Mouse (Mus musculus) intestine, postnatal 0 days (tissue): Measurements from ENCODE around the gene Nhsl1. TPM values are rescaled to one million over a fixed set of nuclear protein-coding genes. Genes with fewer than 3 reads are reported as not detected.

ENCODE experiments used
- ATAC-seq: fragments of 200-750 bp; cut with Nextera tagmentation; 2 replicates; pipeline ENCODE4 v1.8.0; 2017; ENCODE audit warnings: mild to moderate bottlenecking, moderate TSS enrichment, moderate library complexity
- H3K27ac ChIP-seq: fragments of 300-500 bp; sonication (generic); 2 replicates; pipeline ENCODE4 v1.5.1; 2014; ENCODE audit warnings: mild to moderate bottlenecking, low read depth, low read length, moderate library complexity
- H3K27me3 ChIP-seq: fragments of 300-500 bp; sonication (generic); replicated peaks from 2 replicates; pipeline ENCODE4 v1.6.1; 2014; ENCODE audit warnings: low read length, mixed read lengths; ENCODE audit not compliant: control insufficient read depth, insufficient read depth
- H3K36me3 ChIP-seq: fragments of 300-500 bp; sonication (generic); 2 replicates; pipeline ENCODE4 v1.6.1; 2014; ENCODE audit warnings: mild to moderate bottlenecking, moderate library complexity; ENCODE audit not compliant: control insufficient read depth, insufficient read depth
- H3K4me1 ChIP-seq: fragments of 300-500 bp; sonication (generic); replicated peaks from 2 replicates; pipeline ENCODE4 v1.6.1; 2014; ENCODE audit warnings: antibody characterized with exemption, low read length, mixed read lengths; ENCODE audit not compliant: control insufficient read depth, insufficient read depth
- H3K4me2 ChIP-seq: fragments of 300-500 bp; sonication (generic); replicated peaks from 2 replicates; pipeline ENCODE4 v1.6.1; 2014; ENCODE audit warnings: low read depth, mild to moderate bottlenecking, moderate library complexity
- H3K4me3 ChIP-seq: fragments of 300-500 bp; sonication (generic); 2 replicates; pipeline ENCODE4 v1.5.1; 2014; ENCODE audit warnings: low read depth, low read length
- H3K9ac ChIP-seq: fragments of 300-500 bp; sonication (generic); 2 replicates; pipeline ENCODE4 v1.6.1; 2014; ENCODE audit warnings: mild to moderate bottlenecking, low read depth, low read length
- H3K9me3 ChIP-seq: fragments of 300-500 bp; sonication (generic); 2 replicates; pipeline ENCODE4 v1.6.1; 2016; ENCODE audit warnings: mixed run types; ENCODE audit not compliant: control insufficient read depth
- CTCF ChIP-seq: sonication (generic); IDR thresholded peaks from 2 replicates; pipeline ENCODE4 v1.5.1; 2016; ENCODE audit warnings: low read depth, mild to moderate bottlenecking, control low read depth, antibody characterized with exemption, moderate library complexity
- WGBS: fragments of 180-500 bp; shearing (Covaris S2); extraction: QIAGEN DNeasy Blood & Tissue Kit; methylation state at CpG from one replicate; pipeline ENCODE4 v1.1.7; 2014; 5-methylcytosine and 5-hydroxymethylcytosine counted together
- polyA plus RNA-seq: library from polyadenylated mRNA; unstranded; fragments of >200 nt; fragmentation: Nextera tagmentation; extraction: Ambion mirVana; gene quantifications from 2 replicates; pipeline ENCODE4 v1.2.1, GENCODE M21; 2015

The Nhsl1 gene
- polyA plus RNA-seq, 1 experiment from 2014 or later: 12.5 TPM

DNA sequence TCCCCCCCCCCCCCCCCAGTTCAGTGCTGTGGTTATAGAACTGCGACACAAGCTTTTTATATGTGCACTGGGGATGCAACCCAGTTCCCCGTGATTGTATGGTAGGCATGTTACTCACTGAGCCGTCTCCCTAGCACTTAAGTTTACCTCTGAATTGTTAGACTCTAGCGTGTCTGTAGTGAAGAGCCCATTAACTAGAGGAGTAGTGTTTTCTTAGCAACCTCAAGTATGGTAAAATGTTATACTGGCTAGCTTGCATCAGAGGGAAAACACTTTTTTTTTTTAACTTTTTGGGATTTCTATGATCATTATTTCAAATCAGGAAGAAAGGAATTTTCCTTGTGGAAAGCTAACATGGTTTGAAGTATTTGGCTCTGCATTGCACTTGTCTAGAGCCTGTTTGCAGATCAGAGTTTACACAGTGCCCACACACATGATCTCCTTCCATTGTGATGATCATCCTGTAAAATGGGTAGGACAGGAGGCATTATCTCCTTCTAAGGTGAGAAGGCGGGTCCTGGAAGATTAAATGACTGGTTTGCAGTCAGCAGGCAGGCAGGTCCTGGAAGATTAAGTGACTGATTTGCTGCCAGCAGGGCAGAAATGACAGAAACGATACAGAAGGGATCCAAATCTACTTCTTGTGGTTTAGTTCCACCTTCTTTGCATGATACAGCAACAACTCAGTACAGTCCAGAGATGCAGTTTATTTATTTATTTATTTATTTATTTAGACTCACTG lies 101.6 kb downstream of the Nhsl1 start:
- 84% methylated on average over 6 of the region's 6 CpGs for WGBS
- Histone ChIP-seq H3K27ac (no peak overlapping the region), H3K9ac (no peak overlapping the region), H3K4me2 (no peak overlapping the region), H3K27me3 (no peaks in the 10 kb centered on the region), H3K36me3 (no peaks in the 10 kb centered on the region), H3K9me3 (no peaks in the 10 kb centered on the region), H3K4me1 (no peaks in the 10 kb centered on the region), H3K4me3 (no peak overlapping the region)
- no peak for TF ChIP-seq CTCF
- no peak for ATAC-seq

- H3K9me3 ChIP-seq: no peaks in the 10 kb centered on the region
- WGBS: 69% methylated on average over 3 of the region's 3 CpGs
Observed at GRCm38 (mm10) chr10:18422968-18423367, 104.2 kb downstream of the Nhsl1 start.

DNA sequence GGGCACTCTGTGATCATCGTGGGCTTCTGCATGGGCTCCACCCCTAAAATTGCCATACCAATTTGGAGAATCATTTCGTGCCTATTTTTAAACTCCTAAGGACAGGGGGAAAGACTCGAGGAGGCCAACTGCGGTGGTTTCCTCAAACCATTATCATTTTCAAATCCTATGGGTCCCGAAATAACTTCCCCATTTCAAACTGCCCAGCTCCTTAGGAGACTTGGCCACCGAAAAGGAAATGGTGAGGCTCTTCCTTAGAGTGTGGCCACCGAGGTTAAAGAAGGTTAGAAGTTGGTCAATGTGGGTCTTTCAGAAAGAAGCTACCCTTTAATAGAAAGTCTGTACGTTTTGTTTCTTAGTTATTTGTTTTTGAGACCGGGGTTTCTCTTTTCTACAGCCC lies 104.8 kb downstream of the Nhsl1 start:
- no peak overlapping the region for H3K4me2 ChIP-seq
- H3K27ac ChIP-seq: no peak overlapping the region
- 80% methylated on average over 9 of the region's 9 CpGs for WGBS
- no peaks in the 10 kb centered on the region for H3K27me3 ChIP-seq
- H3K9ac ChIP-seq: no peak overlapping the region
- no peak for ATAC-seq
- no peaks in the 10 kb centered on the region for H3K9me3 ChIP-seq
- no peaks in the 10 kb centered on the region for H3K36me3 ChIP-seq
- TF ChIP-seq CTCF: no peak
- no peak overlapping the region for H3K4me3 ChIP-seq
- no peaks in the 10 kb centered on the region for H3K4me1 ChIP-seq

More at GRCm38 (mm10) chr10:18422968-18423367, 104.2 kb downstream of the Nhsl1 start:
- Histone ChIP-seq H3K4me3 (no peak overlapping the region), H3K27me3 (no peaks in the 10 kb centered on the region), H3K27ac (no peak overlapping the region), H3K4me2 (no peak overlapping the region), H3K36me3 (no peaks in the 10 kb centered on the region), H3K4me1 (no peaks in the 10 kb centered on the region), H3K9ac (no peak overlapping the region)
- TF ChIP-seq CTCF: no peak
- ATAC-seq: no peak

- no peak for TF ChIP-seq CTCF
- H3K27ac ChIP-seq: no peak overlapping the region
- H3K4me2 ChIP-seq: no peak overlapping the region
- no peaks in the 10 kb centered on the region for H3K27me3 ChIP-seq
- no peak for ATAC-seq
- no peaks in the 10 kb centered on the region for H3K9me3 ChIP-seq
- H3K4me1 ChIP-seq: no peaks in the 10 kb centered on the region
- no peaks in the 10 kb centered on the region for H3K36me3 ChIP-seq
- no peak overlapping the region for H3K9ac ChIP-seq
- 92% methylated on average over 9 of the region's 9 CpGs for WGBS
- no peak overlapping the region for H3K4me3 ChIP-seq
Observed at GRCm38 (mm10) chr10:18427866-18428265, 109.1 kb downstream of the Nhsl1 start.

DNA sequence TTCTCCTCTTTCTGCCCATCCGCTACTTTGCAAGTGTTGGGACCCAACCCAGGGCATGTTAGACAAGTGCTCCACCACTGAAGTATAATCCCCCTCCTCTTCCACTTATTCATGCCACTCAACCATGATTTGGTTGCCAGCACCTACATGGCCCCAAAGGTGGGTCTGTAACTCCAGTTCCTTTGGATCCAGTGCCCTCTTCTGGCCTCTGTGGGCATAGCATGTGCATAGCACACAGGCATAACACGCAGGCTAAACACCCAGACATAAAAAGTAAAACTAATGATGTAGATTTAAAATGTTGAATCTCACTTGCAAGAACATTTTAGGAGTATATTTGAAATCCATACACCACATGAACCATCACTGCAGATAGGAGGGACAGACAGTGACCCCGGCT lies 110.7 kb downstream of the Nhsl1 start:
- Histone ChIP-seq H3K4me1 (no peaks in the 10 kb centered on the region), H3K27ac (no peak overlapping the region), H3K27me3 (no peaks in the 10 kb centered on the region), H3K4me3 (no peak overlapping the region), H3K36me3 (no peaks in the 10 kb centered on the region), H3K9me3 (no peaks in the 10 kb centered on the region), H3K4me2 (no peak overlapping the region), H3K9ac (no peak overlapping the region)
- peak; percentile 58 for TF ChIP-seq CTCF
- ATAC-seq: no peak
- WGBS: 94% methylated on average over 3 of the region's 3 CpGs

DNA sequence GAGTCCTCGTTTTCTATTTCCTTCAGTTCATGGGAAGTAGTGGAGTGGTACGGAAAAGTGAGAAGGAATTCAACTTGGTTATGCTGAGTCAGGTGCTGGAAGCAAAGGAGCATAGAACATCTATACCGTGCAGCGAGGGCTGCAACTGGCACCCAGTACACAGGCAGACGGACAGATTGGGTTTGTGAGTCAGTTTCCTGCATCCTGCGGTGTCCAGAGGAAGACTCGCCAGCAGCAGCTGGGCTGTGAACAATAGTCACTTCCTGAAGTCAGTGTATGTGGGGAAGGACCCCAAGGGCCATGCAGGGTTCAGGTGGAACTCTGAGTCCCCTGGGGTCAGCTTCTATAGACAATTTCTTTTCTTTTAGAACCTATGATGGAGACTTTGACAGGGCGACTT lies 111.4 kb downstream of the Nhsl1 start:
- H3K27me3 ChIP-seq: no peaks in the 10 kb centered on the region
- TF ChIP-seq CTCF: no peak
- ATAC-seq: no peak

DNA sequence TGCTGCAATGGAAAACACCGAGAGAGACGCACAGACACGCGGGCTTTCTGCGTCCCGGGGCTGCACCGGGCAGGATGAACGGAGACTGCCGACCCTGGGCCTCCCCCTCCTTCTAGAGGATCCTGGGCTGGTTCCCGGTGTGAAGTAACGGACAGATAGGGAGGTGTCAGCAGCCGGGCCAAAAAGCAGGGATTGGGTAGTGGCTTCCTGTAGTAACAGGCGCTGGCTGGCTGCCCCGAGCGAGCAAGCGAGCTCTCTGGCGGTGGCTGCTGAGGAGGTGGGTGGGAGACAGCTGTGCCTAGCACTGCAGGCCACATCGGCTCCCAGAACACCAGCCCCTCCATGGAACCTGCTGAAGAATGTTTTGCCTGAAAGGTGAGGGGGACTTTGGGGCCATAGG lies 112.2 kb downstream of the Nhsl1 start:
- Histone ChIP-seq H3K4me3 (peak overlapping the region; percentile 28), H3K36me3 (no peaks in the 10 kb centered on the region), H3K4me1 (no peaks in the 10 kb centered on the region), H3K27me3 (no peaks in the 10 kb centered on the region), H3K27ac (no peak overlapping the region; the same call in 1 of the 2 replicates), H3K9me3 (no peaks in the 10 kb centered on the region), H3K4me2 (peak overlapping the region; percentile 59), H3K9ac (peak overlapping the region; percentile 37)
- no peak for TF ChIP-seq CTCF
- ATAC-seq: 0 out of 2 replicates have a peak, but pooled peaks have one; percentile 10
- WGBS: 33% methylated on average over 18 of the region's 18 CpGs

More for the DNA sequence above, 111.4 kb downstream of the Nhsl1 start:
- Histone ChIP-seq H3K4me3 (no peak overlapping the region), H3K4me2 (no peak overlapping the region), H3K36me3 (no peaks in the 10 kb centered on the region), H3K9ac (no peak overlapping the region), H3K9me3 (no peaks in the 10 kb centered on the region), H3K27ac (no peak overlapping the region), H3K4me1 (no peaks in the 10 kb centered on the region)
- 79% methylated on average over 8 of the region's 8 CpGs for WGBS
